Mouse (Mus musculus) CD4-positive, CD25-positive, alpha-beta regulatory T cell, adult 4 months (primary cell): ENCODE data around the gene Klhl12. TPM values are rescaled to one million over a fixed set of nuclear protein-coding genes. Genes with fewer than 3 reads are reported as not detected.

Experiments used
- ATAC-seq: one replicate; pipeline ENCODE4 v1.8.0; 2017
- polyA plus RNA-seq, 2 experiments: library from polyadenylated mRNA; unstranded; fragments of 100-300 nt; shearing (Covaris generic); gene quantifications; one replicate each; pipeline ENCODE4 v1.2.1; 2017

The Klhl12 gene
- polyA plus RNA-seq, 2 experiments from 2014 or later: 13.7 to 15.8 TPM

DNA sequence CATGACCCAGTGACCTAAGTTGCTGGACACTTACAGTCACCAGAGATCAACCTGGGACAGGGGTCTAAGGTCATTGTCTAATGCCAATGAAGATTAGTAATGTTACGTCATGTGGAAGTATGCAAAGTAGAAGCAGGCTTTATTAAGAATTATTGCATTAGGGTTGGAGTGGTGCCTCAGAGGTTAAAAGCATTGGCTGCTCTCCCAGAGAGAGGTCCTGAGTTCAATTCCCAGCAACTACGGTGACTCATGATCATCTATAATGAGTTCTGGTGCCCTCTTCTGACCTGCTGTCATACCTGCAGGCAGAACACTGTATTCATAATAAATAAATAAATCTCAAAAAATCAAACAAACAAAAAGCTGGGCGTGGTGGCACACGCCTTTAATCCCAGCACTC, 5.1 kb upstream of the Klhl12 start:
- no peak for ATAC-seq

DNA sequence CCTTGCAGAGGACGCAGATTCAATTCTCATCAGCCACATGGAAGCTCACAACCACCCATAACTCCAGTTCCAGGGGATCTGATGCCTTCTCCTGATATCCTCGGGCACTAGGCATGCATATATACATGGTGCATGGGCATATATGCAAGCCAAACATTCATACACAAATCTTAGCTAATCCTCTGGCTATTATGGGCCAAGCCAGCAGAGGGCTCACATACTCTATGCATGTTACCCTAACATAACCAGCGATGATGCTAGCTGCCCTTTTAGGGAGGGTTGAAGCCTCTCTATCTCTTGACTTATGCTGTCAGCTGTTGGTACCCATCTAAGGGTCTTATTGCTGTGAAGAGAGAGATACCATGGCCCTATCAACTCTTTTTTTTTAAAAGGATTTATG, 4.3 kb upstream of the Klhl12 start:
- ATAC-seq: peak; percentile 42

DNA sequence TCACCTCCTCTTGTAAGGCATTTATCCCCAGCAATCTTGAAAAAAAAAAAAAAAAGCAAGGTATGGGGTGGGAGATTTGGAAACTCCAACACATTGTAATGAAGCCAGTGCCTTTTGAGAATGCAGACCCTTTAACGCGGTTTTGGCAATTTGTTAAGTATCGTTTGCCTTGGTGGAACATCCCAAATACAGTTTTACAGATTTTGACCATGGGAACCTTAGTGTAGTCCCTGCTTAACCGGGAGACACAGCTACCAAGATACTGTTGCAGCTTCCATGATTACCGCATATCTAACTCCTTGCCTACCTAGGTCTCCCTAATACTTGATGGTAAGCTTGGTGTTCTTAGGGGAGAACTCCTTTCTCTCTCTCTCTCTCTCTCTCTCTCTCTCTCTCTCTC, 729 bp downstream of the Klhl12 start:
- no peak for ATAC-seq

DNA sequence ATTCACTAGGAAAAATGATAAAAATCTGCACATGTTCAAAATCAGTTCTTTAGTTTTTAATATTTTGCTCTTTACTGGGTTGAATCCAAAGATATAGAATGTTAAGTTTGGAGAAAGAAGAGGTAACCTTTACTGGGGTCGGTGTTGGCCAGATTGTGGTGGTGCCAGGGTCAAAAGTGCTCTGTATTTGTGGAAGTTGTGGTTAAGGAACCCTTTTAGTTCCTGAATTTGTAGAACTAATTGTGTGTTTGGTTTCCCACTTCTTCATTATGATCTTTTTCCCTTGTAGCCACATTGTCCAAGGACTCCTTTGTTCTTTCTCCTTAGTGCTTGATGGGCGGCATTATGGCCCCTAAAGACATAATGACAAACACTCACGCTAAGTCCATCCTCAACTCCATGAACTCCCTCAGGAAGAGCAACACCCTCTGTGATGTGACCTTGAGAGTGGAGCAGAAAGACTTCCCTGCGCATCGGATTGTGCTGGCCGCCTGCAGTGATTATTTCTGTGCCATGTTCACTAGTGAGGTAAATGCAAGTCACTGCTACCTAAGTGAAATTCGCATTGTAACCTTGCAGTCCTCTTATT, 2.9 kb downstream of the Klhl12 start:
- ATAC-seq: no peak

DNA sequence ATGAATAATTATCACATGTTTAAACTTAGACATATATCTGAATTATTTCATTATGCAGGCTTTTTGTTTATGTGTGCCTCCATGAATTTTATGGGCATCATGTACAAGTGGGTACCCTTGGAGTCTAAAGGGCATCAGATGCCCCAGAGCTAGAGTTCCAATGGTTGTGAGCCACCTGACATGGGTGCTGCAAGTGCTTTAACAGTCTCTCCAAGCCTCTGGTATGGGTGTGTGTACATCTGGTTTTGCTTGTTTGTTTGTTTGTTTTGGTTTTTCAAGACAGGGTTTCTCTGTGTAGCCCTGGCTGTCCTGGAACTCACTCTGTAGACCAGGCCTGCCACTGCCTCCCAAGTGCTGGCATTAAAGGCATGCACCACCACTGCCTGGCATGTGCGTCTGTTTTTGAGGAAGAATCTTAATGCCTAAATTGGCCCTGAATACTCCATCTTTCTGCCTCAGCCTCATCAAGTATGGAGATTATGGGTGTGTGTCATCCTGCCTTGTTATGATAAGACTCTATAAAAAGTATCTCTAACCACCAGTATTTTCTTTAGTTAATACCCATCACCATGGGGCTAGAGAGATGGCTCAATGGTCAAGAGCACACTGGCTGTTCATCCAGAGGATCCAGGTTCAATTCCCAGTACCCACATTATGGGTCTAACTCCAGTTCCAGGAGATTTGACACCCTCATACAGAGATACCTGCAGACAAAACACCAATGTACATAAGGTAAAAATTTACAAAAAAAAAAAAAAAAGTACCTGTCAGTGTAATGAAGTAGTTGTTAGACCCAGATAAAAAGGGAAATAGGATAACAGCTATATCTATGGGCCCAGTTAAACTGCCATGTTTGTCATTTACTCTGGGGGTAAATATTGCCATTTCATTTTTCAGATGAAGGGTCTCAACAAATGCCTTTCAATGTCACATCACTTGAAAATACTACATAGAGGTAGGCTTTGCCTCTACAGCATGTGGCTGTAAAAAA, 5.3 kb downstream of the Klhl12 start:
- no peak for ATAC-seq

DNA sequence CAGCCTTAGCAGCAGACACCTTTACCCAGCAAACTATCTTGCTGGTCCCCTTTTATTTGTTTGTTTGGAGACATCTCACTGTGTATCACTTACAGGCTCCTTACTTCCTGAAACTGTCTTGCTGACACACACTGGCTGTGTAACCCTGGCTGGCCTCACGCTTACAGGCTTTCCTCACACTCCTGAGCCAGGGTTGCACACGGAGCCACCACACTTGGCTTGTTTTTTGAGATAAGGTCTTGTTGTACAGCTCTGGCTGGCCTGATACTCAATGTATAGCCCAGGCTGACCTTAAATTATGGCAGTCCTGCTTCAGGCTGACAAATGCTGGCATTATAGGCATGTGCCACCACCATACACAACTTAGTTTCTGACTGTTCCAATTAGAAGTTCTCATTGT, 29.3 kb downstream of the Klhl12 start:
- no peak for ATAC-seq

DNA sequence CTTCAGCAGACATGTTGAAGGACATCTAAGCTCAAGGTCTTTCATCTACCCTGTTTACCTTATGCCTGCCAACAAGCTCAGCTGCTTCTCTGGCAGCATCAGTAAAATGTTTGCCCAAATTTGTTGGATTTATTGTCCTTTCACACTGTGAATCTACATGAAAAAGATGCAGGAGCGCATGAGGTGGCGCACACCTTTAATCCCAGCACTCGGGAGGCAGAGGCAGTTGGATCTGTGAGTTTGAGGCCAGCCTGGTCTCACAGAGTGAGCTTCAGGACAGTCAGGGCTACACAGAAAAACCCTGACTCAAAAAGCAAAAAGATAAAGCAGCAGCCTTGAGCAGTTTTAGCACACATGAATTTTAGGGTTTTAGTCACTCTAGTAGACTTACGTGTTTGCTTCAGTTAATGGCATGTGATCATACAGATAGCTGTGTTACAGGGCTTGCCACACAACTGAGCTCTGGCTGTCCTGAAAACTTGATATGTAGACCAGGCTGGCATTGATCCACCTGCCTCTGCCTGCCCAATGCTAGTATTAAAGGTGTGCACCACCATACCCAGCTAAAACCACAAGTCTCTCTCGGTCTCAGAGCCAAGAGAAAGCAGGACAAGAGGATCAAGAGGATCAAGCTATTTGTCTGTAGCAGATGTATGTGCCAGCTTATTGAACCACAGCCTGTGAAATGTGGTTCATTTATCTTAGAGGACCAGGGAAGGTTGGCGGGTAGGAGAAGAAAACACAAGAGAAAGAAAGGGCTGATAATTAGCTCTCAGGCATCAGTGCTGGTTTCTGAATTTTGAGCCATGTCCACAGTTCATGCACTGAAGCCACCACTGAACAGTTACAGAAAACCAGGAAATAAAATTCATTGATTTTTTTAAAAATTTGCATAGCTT, 35.8 kb downstream of the Klhl12 start:
- no peak for ATAC-seq

DNA sequence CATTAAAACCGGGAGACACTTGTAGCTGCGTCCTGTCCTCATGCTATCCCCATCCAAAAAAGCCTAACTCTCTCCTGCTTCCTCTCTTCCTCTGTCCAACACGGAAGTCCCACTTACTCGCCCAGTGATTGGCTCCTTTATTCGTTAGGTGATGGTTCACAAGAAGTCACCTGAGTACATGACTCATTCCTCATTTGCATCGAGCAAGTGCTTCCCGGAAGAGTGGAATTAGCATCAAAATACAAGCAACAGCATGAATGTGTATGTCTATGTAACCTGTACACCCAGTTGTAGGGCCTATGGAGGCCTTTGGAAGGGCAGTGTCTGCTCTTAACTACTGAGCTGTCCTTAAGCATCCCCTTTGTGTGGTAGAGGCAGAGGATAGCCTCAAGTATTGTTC, 36.9 kb downstream of the Klhl12 start:
- ATAC-seq: no peak

DNA sequence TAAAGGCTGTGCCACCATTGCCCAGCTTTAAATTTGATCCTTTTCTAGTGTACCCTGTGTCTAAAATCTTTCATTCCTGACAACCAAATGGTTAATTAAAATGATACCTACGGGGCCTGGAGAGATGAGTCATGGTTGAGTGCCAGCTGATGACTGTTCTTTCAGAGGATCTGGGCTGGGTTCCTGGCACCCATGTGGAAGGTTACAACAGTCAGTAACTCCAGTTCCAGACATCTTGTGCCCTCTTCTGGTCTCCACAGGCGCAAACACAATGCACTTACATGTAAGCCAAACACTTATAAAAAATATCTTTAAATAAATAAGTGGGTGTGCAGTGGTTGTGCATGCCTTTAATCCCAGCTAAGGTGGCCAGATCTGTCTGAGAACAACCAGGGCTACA, 38.2 kb downstream of the Klhl12 start:
- ATAC-seq: no peak

DNA sequence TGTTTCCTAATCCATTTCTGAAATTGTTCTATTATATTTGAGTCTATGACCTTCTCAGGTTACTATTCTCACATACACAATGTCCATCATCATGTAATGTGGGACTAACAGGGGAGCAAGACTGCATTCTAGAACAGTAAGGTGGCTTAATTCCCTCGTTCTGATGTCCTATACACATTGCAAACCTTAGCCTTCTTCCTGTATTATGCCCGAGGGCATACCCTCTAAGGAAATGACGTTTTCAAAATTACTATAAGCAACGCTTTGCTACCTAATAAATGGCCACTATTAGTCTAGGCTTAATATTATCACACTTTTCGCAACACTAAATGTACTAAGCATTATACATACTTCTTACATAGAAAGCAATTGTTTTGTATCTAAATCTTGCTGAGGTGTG, 38.6 kb downstream of the Klhl12 start:
- peak; percentile 26 for ATAC-seq

DNA sequence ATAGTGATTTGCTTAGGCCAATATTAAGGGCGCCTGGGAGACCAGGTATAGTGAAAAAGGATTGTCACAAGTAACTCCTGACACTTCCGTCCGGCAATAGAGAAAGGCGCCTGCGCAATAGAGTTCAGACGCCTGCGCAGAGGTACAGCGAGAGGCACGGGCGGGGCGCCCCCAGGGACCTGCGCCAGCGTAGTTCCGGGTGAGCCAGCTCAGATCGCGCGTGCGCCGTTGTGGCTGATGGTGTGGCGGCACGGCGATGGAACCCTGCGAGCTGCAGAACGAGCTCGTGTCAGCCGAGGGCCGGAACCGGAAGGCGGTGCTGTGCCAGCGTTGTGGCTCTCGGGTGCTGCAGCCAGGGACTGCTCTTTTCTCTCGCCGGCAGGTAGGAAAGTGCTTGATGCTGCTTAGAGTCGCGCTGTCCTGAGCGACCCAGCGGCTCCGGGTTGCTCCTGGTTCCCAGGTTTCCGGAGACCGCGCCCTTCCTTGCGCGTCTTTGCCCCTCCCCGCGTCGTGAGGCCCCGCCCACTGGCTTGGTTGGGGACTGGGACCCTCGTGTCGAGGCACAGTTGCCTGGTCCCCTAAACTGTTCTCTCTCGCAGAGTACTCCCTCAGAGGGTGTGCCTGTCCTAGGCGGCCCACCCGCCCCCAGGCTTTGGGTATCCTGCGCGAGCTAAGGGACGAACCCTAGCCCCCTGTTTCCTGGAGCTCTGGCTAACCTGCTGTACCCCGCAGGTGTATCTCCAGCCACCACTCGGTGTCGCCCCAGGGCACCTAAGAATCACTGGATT, 39.3 kb downstream of the Klhl12 start, which contains the start of gene Rabif:
Gene Rabif (plus strand): TSS at position 221 of the 788 bp plus-strand sequence.
- peak; percentile 96 for ATAC-seq

DNA sequence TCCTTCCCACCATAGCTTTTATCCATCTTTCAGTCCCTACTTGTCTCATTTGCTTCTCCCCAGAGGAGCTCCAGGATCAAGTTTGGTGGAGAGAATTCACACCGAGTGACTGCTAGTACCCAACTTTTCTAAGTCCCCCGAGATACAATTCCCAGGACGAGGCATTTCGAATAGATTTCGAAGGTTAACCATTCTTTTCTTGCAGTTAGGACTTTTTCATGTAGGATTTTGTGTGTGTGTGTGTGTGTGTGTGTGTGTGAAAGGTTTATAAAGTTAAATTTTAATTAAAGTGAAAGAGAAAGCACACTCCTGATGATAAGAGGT, 39.8 kb downstream of the Klhl12 start:
- no peak for ATAC-seq

DNA sequence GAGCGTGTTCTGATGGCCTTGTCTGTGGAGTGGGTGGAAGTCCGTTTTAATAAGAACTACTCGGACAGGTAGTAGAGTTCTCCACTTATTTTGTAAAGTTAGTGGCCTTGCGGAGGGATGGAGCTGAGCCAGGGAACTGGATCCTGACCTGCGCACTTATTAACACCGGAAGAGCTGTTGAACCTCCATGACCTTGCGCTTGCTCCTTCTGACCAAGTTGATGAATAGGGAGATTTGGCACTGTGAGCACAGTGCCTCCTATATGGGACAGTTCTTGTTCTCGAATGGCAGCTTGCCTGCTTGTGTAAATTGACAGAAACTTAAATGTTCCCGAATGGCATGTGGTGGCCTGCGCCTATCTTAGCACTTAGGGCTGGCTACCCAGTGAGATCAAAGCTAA, 40.7 kb downstream of the Klhl12 start:
- no peak for ATAC-seq

DNA sequence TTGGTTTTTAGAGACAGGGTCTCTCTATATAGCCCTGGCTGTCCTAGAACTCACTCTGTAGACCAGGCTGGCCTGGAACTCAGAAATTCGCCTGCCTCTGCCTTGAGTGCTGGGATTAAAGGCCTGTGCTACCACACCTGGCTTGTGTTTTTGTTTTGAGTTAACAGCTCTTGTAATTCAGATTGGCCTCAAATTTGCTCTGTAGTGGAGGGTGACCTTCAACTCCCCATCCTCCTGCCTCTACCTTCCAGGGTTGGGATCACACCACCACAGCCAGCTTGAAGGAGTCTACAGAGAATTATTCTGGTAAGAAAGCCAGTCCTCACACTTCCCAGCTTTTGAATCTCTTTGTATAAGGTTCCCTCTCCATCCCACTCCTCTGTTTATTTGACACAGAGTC, 45.6 kb downstream of the Klhl12 start:
- ATAC-seq: no peak

DNA sequence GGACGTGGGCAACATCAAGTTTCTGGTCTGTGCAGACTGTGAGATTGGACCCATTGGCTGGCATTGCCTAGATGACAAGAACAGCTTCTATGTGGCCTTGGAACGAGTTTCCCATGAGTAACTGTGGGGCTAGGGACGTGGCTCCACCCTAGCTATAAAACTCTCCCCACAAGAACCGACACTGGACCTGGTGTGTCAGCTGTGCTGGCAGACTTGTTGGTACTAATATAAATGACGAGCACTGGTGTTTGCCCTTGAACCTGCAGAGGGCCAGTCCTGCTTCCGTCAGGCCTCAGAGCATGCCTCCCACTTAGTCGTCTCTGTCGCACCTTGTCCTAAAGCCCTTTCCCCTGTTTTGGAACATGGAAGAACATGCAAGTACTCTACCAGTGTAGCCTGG, 50.9 kb downstream of the Klhl12 start:
- ATAC-seq: no peak

DNA sequence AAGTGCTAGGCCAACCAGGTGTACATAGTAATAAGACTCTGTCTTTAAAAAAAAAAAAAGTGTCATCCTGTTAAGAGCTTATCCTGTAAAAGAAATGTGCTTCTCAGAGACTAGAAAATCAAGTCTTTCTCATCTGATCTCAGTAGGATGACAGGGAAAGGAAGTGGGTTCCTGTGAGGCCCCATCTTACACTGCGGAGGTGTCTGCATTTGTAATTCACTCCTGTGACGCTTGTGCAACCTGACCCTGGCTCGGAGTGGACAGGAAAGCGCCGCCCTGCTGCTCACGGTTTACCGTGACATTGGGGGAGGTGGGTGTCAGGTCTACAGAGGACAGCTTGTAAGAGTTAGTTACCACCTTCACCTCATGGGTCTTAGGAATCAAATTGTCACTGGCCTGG, 54.7 kb downstream of the Klhl12 start:
- peak; percentile 93 for ATAC-seq

DNA sequence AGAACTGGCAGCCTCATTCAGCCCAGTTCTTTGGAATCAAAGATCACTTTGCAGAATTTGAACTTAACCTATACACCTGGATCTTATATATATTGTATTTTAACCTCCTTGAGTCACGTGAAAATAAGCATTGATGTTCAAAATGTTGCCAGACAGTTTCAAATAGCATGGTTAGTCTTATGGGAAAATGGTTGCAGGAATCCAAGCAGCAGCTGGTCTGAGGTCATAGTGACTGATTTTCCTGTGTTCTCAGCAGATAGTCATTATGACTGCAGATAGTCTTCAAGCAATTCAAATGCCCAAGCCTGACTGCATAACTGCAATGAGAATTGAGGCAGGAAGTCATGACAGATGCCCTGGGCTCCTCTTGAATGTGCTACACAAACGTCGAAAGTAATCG, 56.9 kb downstream of the Klhl12 start:
- ATAC-seq: no peak

DNA sequence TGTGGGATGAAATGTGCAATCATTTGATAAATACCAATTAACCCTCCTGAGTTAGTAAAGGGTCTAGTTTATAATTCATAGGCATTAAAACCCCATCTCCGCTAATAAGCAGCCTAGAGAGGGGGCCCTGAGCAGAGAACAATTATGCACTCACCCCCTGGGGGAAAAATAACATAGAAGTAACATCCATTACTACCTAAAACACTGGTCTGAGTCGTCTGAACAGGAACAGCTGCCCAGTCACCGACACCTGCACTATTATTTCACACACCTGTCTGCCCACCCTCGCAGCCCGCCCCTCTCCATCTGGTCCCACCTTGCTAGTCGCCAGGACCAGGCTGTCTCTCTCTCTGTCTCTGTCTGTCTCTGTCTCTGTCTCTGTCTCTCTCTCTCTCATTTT, 57.3 kb downstream of the Klhl12 start:
- ATAC-seq: no peak

DNA sequence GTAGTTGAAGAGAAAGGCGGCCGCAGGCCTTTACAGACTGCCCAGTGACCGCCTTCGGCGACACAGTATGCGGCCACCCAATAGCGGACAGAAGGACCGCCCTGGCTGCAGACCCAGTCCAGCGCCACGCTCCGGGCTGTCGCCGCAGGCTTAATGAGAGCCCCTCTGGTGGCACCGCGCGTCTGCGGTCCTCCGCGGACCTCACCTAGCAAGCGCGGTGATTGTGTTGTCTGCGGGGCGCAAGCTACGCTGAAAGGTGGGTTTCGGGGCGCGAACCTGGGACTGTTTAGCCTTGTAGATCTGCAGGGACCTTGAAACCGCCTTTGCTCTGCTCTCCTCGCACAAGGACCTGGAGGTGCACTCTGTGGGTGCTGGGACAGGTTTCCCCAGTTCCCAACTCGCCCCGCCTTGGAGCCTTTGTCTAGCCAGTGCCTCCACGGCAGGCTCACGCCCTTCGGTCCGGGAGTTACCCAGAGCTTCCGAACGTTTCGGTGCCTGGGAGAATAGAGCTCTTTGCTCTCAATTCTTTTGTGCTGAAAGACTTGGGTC, 58.1 kb downstream of the Klhl12 start:
- ATAC-seq: no peak

DNA sequence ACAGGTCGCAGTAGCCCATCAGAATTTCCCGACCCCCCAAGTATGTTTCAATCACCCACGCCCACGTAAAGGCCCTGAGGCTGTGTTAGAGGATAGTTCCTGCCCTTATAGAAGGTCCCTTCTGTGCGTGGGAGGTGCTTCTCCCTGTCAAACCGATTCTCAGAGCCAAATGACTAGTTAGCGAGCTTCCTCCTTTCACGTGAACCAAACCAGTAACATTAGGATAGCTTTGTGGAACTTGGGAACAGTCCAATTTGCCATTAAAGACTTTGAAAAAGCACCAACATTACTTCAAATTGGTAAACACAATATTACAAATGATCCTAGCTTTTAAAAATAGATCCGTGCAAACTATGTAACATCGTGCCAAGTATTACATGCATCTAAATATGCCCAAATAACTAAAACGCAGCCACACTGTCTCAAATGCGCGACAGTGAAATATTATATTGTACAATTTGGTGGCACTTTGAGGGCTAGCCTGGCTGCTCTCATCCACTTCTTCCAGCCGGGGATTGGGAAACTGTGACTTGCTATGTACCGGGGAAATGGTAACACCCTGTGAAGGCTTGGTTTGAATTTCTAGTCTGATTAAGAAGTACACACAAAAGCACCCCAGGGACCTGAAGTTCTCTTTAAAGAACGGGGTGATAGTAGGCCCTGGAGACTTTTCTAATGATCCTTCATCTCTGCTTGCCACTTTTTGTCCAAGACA, 58.7 kb downstream of the Klhl12 start:
- no peak for ATAC-seq

DNA sequence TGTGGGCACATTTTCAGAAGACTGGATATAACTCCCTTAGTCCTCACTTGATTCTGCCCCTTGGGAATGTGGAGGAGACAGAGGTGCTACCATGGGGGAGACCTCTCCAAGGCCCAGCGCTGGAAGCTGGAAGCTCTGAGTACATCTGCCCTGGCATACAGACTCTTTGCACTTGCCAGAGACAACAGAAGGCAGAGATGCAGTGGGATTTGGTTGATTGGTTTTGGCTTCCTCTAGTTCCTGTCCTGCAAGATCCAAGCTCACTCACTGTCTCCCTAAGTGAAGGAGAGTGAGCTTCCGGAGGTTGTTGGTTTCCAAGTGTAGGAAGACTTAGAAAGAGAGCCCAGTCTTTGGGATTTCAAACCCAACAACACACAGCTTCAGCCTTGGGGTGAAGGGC, 60.6 kb downstream of the Klhl12 start:
- ATAC-seq: no peak
